Mouse (Mus musculus) heart, embryonic 11.5 days (tissue): ENCODE measurements around the gene Fam122c. TPM values are rescaled to one million over a fixed set of nuclear protein-coding genes. Genes with fewer than 3 reads are reported as not detected.

Experiments used
- ATAC-seq: fragments of 200-750 bp; cut with Nextera tagmentation; replicated peaks from 2 replicates; pipeline ENCODE4 v1.8.0; 2017; ENCODE audit warnings: moderate library complexity; ENCODE audit not compliant: insufficient number of reproducible peaks, low FRiP score, low TSS enrichment
- H3K27ac ChIP-seq: fragments of 300-500 bp; sonication (generic); 2 replicates; pipeline ENCODE4 v1.5.1; 2014; ENCODE audit warnings: mild to moderate bottlenecking, low read depth, low read length
- H3K27me3 ChIP-seq: fragments of 300-500 bp; sonication (generic); 2 replicates; pipeline ENCODE4 v1.6.1; 2014; ENCODE audit warnings: mild to moderate bottlenecking, low read length, mixed read lengths; ENCODE audit not compliant: control insufficient read depth, insufficient read depth
- H3K36me3 ChIP-seq: fragments of 300-500 bp; sonication (generic); 2 replicates; pipeline ENCODE4 v1.6.1; 2014; ENCODE audit warnings: mild to moderate bottlenecking, low read length, moderate library complexity, mixed read lengths; ENCODE audit not compliant: control insufficient read depth, insufficient read depth
- H3K4me1 ChIP-seq: fragments of 300-500 bp; sonication (generic); 2 replicates; pipeline ENCODE4 v1.6.1; 2014; ENCODE audit warnings: low read length; ENCODE audit not compliant: control insufficient read depth, insufficient read depth
- H3K4me2 ChIP-seq: fragments of 300-500 bp; sonication (generic); 2 replicates; pipeline ENCODE4 v1.6.1; 2014; ENCODE audit warnings: mild to moderate bottlenecking, moderate library complexity
- H3K4me3 ChIP-seq: fragments of 300-500 bp; sonication (generic); 2 replicates; pipeline ENCODE4 v1.5.1; 2014; ENCODE audit warnings: low read depth, low read length
- H3K9ac ChIP-seq: fragments of 300-500 bp; sonication (generic); 2 replicates; pipeline ENCODE4 v1.6.1; 2014; ENCODE audit warnings: mild to moderate bottlenecking, low read depth, low read length, moderate library complexity
- H3K9me3 ChIP-seq: fragments of 300-500 bp; sonication (generic); replicated peaks from 2 replicates; pipeline ENCODE4 v1.6.1; 2016; ENCODE audit warnings: low read length; ENCODE audit not compliant: control insufficient read depth
- WGBS: fragments of 180-500 bp; shearing (Covaris S2); extraction: QIAGEN DNeasy Blood & Tissue Kit; methylation state at CpG from one replicate; pipeline ENCODE4 v1.1.7; 2014; ENCODE audit not compliant: insufficient replicate concordance; 5-methylcytosine and 5-hydroxymethylcytosine counted together
- polyA plus RNA-seq: library from polyadenylated mRNA; unstranded; fragments of >200 nt; fragmentation: Nextera tagmentation; extraction: Ambion mirVana; gene quantifications from 2 replicates; pipeline ENCODE4 v1.2.1, GENCODE M21; 2014

Gene Fam122c
- polyA plus RNA-seq, 1 experiment from 2014 or later = not detected

- no peaks in the 10 kb centered on the region for H3K9me3 ChIP-seq
- H3K27me3 ChIP-seq = no peaks in the 10 kb centered on the region
- no peak for ATAC-seq
- no peaks in the 10 kb centered on the region for H3K4me1 ChIP-seq
- no peaks in the 10 kb centered on the region for H3K36me3 ChIP-seq
- H3K9ac ChIP-seq = no peak overlapping the region
- no peak overlapping the region for H3K4me2 ChIP-seq
- WGBS = 65% methylated on average over 2 of the region's 2 CpGs
- H3K27ac ChIP-seq = no peak overlapping the region
- no peak overlapping the region for H3K4me3 ChIP-seq
These were observed 68.3 kb downstream of the Fam122c start for GRCm38 (mm10) chrX:53341531-53341930.

- Histone ChIP-seq H3K27ac (no peak overlapping the region), H3K4me3 (no peak overlapping the region), H3K4me1 (no peaks in the 10 kb centered on the region), H3K36me3 (no peaks in the 10 kb centered on the region), H3K27me3 (no peaks in the 10 kb centered on the region), H3K4me2 (no peak overlapping the region), H3K9ac (no peak overlapping the region), H3K9me3 (no peaks in the 10 kb centered on the region)
- WGBS = 87% methylated on average over 4 of the region's 4 CpGs
- no peak for ATAC-seq
These were observed 75.2 kb downstream of the Fam122c start for GRCm38 (mm10) chrX:53348374-53348773.

- H3K9me3 ChIP-seq = no peaks in the 10 kb centered on the region
- ATAC-seq = no peak
- whole genome bisulfite sequencing = 67% methylated on average over 7 of the region's 7 CpGs
- H3K4me2 ChIP-seq = no peak overlapping the region
- H3K4me1 ChIP-seq = no peaks in the 10 kb centered on the region; the same call in 1 of the 2 replicates
- H3K27me3 ChIP-seq = no peaks in the 10 kb centered on the region
- H3K4me3 ChIP-seq = no peak overlapping the region
- H3K36me3 ChIP-seq = no peaks in the 10 kb centered on the region
- H3K9ac ChIP-seq = no peak overlapping the region
- no peak overlapping the region for H3K27ac ChIP-seq
These were observed 91.6 kb downstream of the Fam122c start for GRCm38 (mm10) chrX:53364668-53365383.

GRCm38 (mm10) chrX:53369534-53370365 lies 96.5 kb downstream of the Fam122c start:
- WGBS = 16% methylated on average over 25 of the region's 25 CpGs
- H3K4me2 ChIP-seq = peak overlapping the region; percentile 62
- no peaks in the 10 kb centered on the region for H3K27me3 ChIP-seq
- no peaks in the 10 kb centered on the region for H3K36me3 ChIP-seq
- ATAC-seq = peak; percentile 91
- H3K27ac ChIP-seq = peak overlapping the region; percentile 65
- H3K4me1 ChIP-seq = no peaks in the 10 kb centered on the region; the same call in 1 of the 2 replicates
- H3K9ac ChIP-seq = peak overlapping the region; percentile 80
- no peaks in the 10 kb centered on the region for H3K9me3 ChIP-seq
- H3K4me3 ChIP-seq = peak overlapping the region; percentile 51

GRCm38 (mm10) chrX:53370366-53370740 lies 97.1 kb downstream of the Fam122c start, which contains the start of gene Mospd1:
Mospd1 (minus strand) TSS chrX:53370502.
- no peaks in the 10 kb centered on the region for H3K27me3 ChIP-seq
- WGBS = 25% methylated on average over 8 of the region's 15 CpGs
- H3K4me2 ChIP-seq = peak within 1 kb of the TSS; percentile 62
- H3K4me3 ChIP-seq = peak within 1 kb of the TSS; percentile 51
- no peaks in the 10 kb centered on the region for H3K36me3 ChIP-seq
- no peaks in the 10 kb centered on the region for H3K9me3 ChIP-seq
- peak; percentile 95 for ATAC-seq
- peak within 1 kb of the TSS; percentile 80 for H3K9ac ChIP-seq
- peak within 1 kb of the TSS; percentile 65 for H3K27ac ChIP-seq
- H3K4me1 ChIP-seq = no peaks in the 10 kb centered on the region; the same call in 1 of the 2 replicates

Other genes with a start within 250 kb of the Fam122c start
- 11.4 and 14.9 TPM in 2 replicates for gene Plac1, start 33.3 kb upstream of the Fam122c start, polyA plus RNA-seq
- 21.3 and 26.0 TPM in 2 replicates for gene Fam122b, start 3.6 kb upstream of the Fam122c start, polyA plus RNA-seq
- gene Mospd1, start 97.1 kb downstream of the Fam122c start, polyA plus RNA-seq = 51.1 and 54.2 TPM in 2 replicates
- not detected in 2 replicates for gene Etd, start 161.5 kb downstream of the Fam122c start, polyA plus RNA-seq